Mouse (Mus musculus) stomach, embryonic 16.5 days (tissue): ENCODE results near the gene Trpm3. TPM values are rescaled to one million over a fixed set of nuclear protein-coding genes. Genes with fewer than 3 reads are reported as not detected.

Experiments
- ATAC-seq: fragments of 200-750 bp; cut with Nextera tagmentation; 2 replicates; pipeline ENCODE4 v1.8.0; 2017; ENCODE audit warnings: moderate number of reproducible peaks, moderate TSS enrichment; ENCODE audit not compliant: insufficient read depth, low FRiP score
- H3K27ac ChIP-seq: fragments of 300-500 bp; sonication (generic); 2 replicates; pipeline ENCODE4 v1.5.1; 2014; ENCODE audit warnings: low read length
- H3K27me3 ChIP-seq: fragments of 300-500 bp; sonication (generic); 2 replicates; pipeline ENCODE4 v1.6.1; 2014; ENCODE audit warnings: low read length, control low read depth, mixed read lengths; ENCODE audit not compliant: control insufficient read depth, insufficient read depth
- H3K36me3 ChIP-seq: fragments of 300-500 bp; sonication (generic); 2 replicates; pipeline ENCODE4 v1.6.1; 2014; ENCODE audit warnings: low read length; ENCODE audit not compliant: control insufficient read depth, insufficient read depth
- H3K4me1 ChIP-seq: fragments of 300-500 bp; sonication (generic); 2 replicates; pipeline ENCODE4 v1.6.1; 2014; ENCODE audit warnings: low read length, control low read depth, mixed read lengths; ENCODE audit not compliant: control insufficient read depth, insufficient read depth
- H3K4me2 ChIP-seq: fragments of 300-500 bp; sonication (generic); 2 replicates; pipeline ENCODE4 v1.6.1; 2014; ENCODE audit warnings: low read depth, low read length, mixed read lengths
- H3K4me3 ChIP-seq: fragments of 300-500 bp; sonication (generic); replicated peaks from 2 replicates; pipeline ENCODE4 v1.5.1; 2014; ENCODE audit warnings: mild to moderate bottlenecking, low read length
- H3K9ac ChIP-seq: fragments of 300-500 bp; sonication (generic); 2 replicates; pipeline ENCODE4 v1.6.1; 2014; ENCODE audit warnings: low read length
- H3K9me3 ChIP-seq: fragments of 300-500 bp; sonication (generic); replicated peaks from 2 replicates; pipeline ENCODE4 v1.6.1; 2016; ENCODE audit warnings: low read length, control low read depth; ENCODE audit not compliant: control insufficient read depth
- WGBS: fragments of 180-500 bp; shearing (Covaris S2); extraction: QIAGEN DNeasy Blood & Tissue Kit; methylation state at CpG from one replicate; pipeline ENCODE4 v1.1.7; 2014; 5-methylcytosine and 5-hydroxymethylcytosine counted together
- polyA plus RNA-seq: library from polyadenylated mRNA; unstranded; fragments of >200 nt; fragmentation: Nextera tagmentation; extraction: Ambion mirVana; gene quantifications from 2 replicates; pipeline ENCODE4 v1.2.1, GENCODE M21; 2015

Gene Trpm3
- polyA plus RNA-seq, 1 experiment from 2014 or later = 1.0 TPM

GRCm38 (mm10) chr19:23006517-23007273, 867.8 kb downstream of the Trpm3 start:
- Histone ChIP-seq H3K27ac (no peak overlapping the region), H3K9me3 (no peaks in the 10 kb centered on the region), H3K4me1 (no peaks in the 10 kb centered on the region), H3K4me3 (no peak overlapping the region), H3K9ac (no peak overlapping the region), H3K36me3 (no peaks in the 10 kb centered on the region), H3K27me3 (no peaks in the 10 kb centered on the region), H3K4me2 (no peak overlapping the region)
- ATAC-seq = no peak
- WGBS = 64% methylated on average over 11 of the region's 11 CpGs

GRCm38 (mm10) chr19:23013695-23014094, 874.8 kb downstream of the Trpm3 start:
- H3K36me3 ChIP-seq = no peaks in the 10 kb centered on the region
- H3K4me1 ChIP-seq = no peaks in the 10 kb centered on the region
- H3K27ac ChIP-seq = no peak overlapping the region
- WGBS = 67% methylated on average over 1 of the region's 2 CpGs
- H3K9ac ChIP-seq = no peak overlapping the region
- no peaks in the 10 kb centered on the region for H3K9me3 ChIP-seq
- H3K4me3 ChIP-seq = no peak overlapping the region
- no peak for ATAC-seq
- no peaks in the 10 kb centered on the region for H3K27me3 ChIP-seq
- no peak overlapping the region for H3K4me2 ChIP-seq

GRCm38 (mm10) chr19:23015516-23015915, 876.7 kb downstream of the Trpm3 start:
- Histone ChIP-seq H3K4me2 (no peak overlapping the region), H3K4me3 (no peak overlapping the region), H3K36me3 (no peaks in the 10 kb centered on the region), H3K9ac (no peak overlapping the region), H3K9me3 (no peaks in the 10 kb centered on the region), H3K27ac (no peak overlapping the region), H3K4me1 (no peaks in the 10 kb centered on the region), H3K27me3 (no peaks in the 10 kb centered on the region)
- 49% methylated on average over 3 of the region's 3 CpGs for WGBS
- no peak for ATAC-seq

GRCm38 (mm10) chr19:23018186-23018727, 879.4 kb downstream of the Trpm3 start:
- Histone ChIP-seq H3K4me3 (no peak overlapping the region), H3K9me3 (no peaks in the 10 kb centered on the region), H3K9ac (no peak overlapping the region), H3K4me2 (no peak overlapping the region), H3K4me1 (no peaks in the 10 kb centered on the region), H3K27me3 (no peaks in the 10 kb centered on the region), H3K27ac (no peak overlapping the region), H3K36me3 (no peaks in the 10 kb centered on the region)
- ATAC-seq = no peak
- WGBS = 71% methylated on average over 2 of the region's 2 CpGs

GRCm38 (mm10) chr19:23022902-23023301, 884.1 kb downstream of the Trpm3 start:
- ATAC-seq = no peak
- 82% methylated on average over 6 of the region's 6 CpGs for WGBS

GRCm38 (mm10) chr19:23023316-23023960, 884.6 kb downstream of the Trpm3 start:
- no peak for ATAC-seq
- Histone ChIP-seq H3K4me1 (no peaks in the 10 kb centered on the region), H3K27me3 (no peaks in the 10 kb centered on the region), H3K9ac (no peak overlapping the region), H3K9me3 (no peaks in the 10 kb centered on the region), H3K36me3 (no peaks in the 10 kb centered on the region), H3K4me2 (no peak overlapping the region), H3K27ac (no peak overlapping the region), H3K4me3 (no peak overlapping the region)
- WGBS = 77% methylated on average over 7 of the region's 7 CpGs

More at GRCm38 (mm10) chr19:23022902-23023301, 884.1 kb downstream of the Trpm3 start:
- Histone ChIP-seq H3K4me3 (no peak overlapping the region), H3K9me3 (no peaks in the 10 kb centered on the region), H3K9ac (no peak overlapping the region), H3K27me3 (no peaks in the 10 kb centered on the region), H3K4me1 (no peaks in the 10 kb centered on the region), H3K4me2 (no peak overlapping the region), H3K36me3 (no peaks in the 10 kb centered on the region), H3K27ac (no peak overlapping the region)

GRCm38 (mm10) chr19:23024821-23025220, 886.0 kb downstream of the Trpm3 start:
- Histone ChIP-seq H3K4me3 (no peak overlapping the region), H3K4me2 (no peak overlapping the region), H3K4me1 (no peaks in the 10 kb centered on the region), H3K9ac (no peak overlapping the region), H3K36me3 (no peaks in the 10 kb centered on the region), H3K27me3 (no peaks in the 10 kb centered on the region), H3K27ac (no peak overlapping the region), H3K9me3 (no peaks in the 10 kb centered on the region)
- 73% methylated on average over 4 of the region's 4 CpGs for WGBS
- no peak for ATAC-seq

GRCm38 (mm10) chr19:23026427-23026826, 887.6 kb downstream of the Trpm3 start:
- no peaks in the 10 kb centered on the region for H3K27me3 ChIP-seq
- H3K4me3 ChIP-seq = no peak overlapping the region
- WGBS = 77% methylated on average over 7 of the region's 7 CpGs
- no peaks in the 10 kb centered on the region for H3K4me1 ChIP-seq
- no peak overlapping the region for H3K9ac ChIP-seq
- H3K36me3 ChIP-seq = no peaks in the 10 kb centered on the region
- H3K9me3 ChIP-seq = no peaks in the 10 kb centered on the region
- H3K27ac ChIP-seq = no peak overlapping the region
- no peak for ATAC-seq
- H3K4me2 ChIP-seq = no peak overlapping the region

- 71% methylated on average over 5 of the region's 5 CpGs for WGBS
- Histone ChIP-seq H3K4me2 (no peak overlapping the region), H3K27me3 (no peaks in the 10 kb centered on the region), H3K9me3 (no peaks in the 10 kb centered on the region; the same call in 1 of the 2 replicates), H3K4me3 (no peak overlapping the region), H3K9ac (no peak overlapping the region), H3K36me3 (no peaks in the 10 kb centered on the region), H3K4me1 (no peaks in the 10 kb centered on the region), H3K27ac (no peak overlapping the region)
- ATAC-seq = no peak
Observed at GRCm38 (mm10) chr19:23028283-23028682, 889.4 kb downstream of the Trpm3 start.
